Mouse (Mus musculus) ES-Bruce4 (cell line): ENCODE results near the gene Tmem161a.

Experiments
- EP300 ChIP-seq: IDR thresholded peaks from 2 replicates; pipeline ENCODE4 v1.6.1; 2011; ENCODE audit warnings: low read depth, low read length; ENCODE audit not compliant: insufficient read depth
- POLR2A ChIP-seq: IDR thresholded peaks from one replicate; pipeline ENCODE4 v1.8.1; 2011; ENCODE audit warnings: low read length; ENCODE audit not compliant: insufficient read depth

- TF ChIP-seq POLR2A (no peak), EP300 (no peak)
These were observed 12.1 kb upstream of the Tmem161a start for GRCm38 (mm10) chr8:70160015-70160414.
